Mouse (Mus musculus) inflammation-experienced regulatory T-cells, adult 6 months (primary cell): Measurements from ENCODE around the gene Ecd. TPM values are rescaled to one million over a fixed set of nuclear protein-coding genes. Genes with fewer than 3 reads are reported as not detected.

ENCODE experiments used
- ATAC-seq: one replicate; pipeline ENCODE4 v1.8.0; 2017
- polyA plus RNA-seq, 3 experiments: library from polyadenylated mRNA; unstranded; fragments of 100-300 nt; shearing (Covaris generic); gene quantifications; one replicate each; pipeline ENCODE4 v1.2.1; 2017

Ecd gene
- polyA plus RNA-seq = 10 to 100 TPM; 58.1 to 73.3 (median 63.9) TPM

GRCm38 (mm10) chr14:20347991-20348541 is at the start of gene Ecd, which contains the start of gene Fam149b:
Ecd (minus strand) TSS chr14:20348121.
Fam149b (plus strand) TSS chr14:20348162.
- ATAC-seq = peak; percentile 96

DNA sequence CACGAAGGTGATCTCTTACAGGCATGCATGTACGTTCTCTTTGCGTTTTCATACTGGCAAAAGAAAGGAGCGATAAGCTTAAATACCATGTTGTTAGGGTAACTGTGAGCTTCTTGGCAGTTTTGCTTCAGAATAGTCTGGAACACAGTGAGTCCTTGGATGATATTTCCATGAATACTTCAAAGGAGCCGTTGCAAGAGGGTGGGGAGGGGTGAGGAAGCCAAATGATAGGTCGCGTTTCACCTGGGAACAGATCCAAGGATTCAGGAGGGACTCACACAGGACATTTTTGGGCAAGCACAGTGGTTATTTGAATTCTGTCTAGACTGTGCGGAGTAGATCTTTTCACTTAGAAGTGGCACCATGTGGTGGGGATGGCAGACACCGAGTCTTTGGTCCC is 49.3 kb upstream of the Ecd start:
- ATAC-seq = no peak

DNA sequence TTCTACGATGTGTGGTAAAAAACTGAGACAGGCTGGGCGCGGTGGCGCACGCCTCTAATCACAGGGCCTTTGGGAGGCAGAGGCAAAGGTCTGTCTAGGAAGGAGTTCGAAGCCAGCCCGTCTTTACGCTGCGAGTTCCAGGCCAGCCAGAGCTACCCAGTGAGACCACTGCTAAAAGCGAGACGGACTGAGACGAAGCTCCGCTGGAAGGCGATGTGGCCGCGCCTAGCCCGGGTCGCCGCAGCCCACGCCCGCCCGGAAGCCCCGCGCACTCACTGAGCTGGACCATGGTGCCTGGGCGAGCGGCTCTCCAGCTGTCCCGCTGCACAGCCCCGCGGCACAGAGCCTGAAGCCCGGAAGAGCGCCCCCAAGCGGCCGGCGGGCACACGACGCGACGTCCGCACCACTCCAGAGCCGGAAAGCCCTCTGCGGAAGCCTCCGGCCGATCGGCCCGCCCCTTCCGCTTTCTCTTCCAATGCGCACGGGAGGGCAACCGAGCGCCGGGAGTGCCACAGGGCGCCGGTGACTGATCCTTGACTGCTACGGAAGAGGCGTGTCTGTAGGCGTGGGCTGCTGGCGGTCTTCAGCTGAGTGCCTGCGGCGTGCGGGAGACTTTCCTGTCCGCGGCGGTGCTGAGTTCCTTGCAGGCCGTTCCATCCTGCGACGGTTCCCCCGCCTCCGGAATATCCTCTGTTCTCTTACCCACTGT is 45.4 kb upstream of the Ecd start, which contains the start of gene Mrps16:
TSS of gene Mrps16 (minus strand) at position 430 of the 709 bp plus-strand sequence.
- ATAC-seq = peak; percentile 93

DNA sequence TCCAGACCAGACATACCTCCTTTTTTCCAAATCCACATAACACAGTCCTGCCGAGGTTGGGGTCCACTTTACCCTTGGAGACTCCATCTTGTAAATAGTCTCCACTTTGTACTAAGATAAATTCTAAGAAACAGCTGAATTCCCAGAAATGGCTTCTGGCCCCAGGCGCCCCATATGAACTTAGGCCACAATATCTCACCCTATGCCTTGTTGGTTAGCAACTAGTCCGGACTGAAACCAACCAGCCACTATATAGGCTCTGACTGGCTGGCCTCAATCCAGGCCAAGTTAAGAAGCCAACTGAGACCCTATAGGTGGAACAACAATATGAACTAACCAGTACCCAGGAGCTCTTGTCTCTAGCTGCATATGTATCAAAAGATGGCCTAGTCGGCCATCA is 44.4 kb upstream of the Ecd start:
- no peak for ATAC-seq

- no peak for ATAC-seq
Observed at GRCm38 (mm10) chr14:20389446-20390079, 41.6 kb upstream of the Ecd start.

GRCm38 (mm10) chr14:20388441-20389129 is 40.7 kb upstream of the Ecd start, which contains the start of gene Dnajc9:
Dnajc9 (minus strand) TSS chr14:20388910.
- ATAC-seq = peak; percentile 75

GRCm38 (mm10) chr14:20379753-20380430 is 32.0 kb upstream of the Ecd start:
- peak; percentile 20 for ATAC-seq

- ATAC-seq = no peak
Observed at GRCm38 (mm10) chr14:20379087-20379640, 31.2 kb upstream of the Ecd start.

DNA sequence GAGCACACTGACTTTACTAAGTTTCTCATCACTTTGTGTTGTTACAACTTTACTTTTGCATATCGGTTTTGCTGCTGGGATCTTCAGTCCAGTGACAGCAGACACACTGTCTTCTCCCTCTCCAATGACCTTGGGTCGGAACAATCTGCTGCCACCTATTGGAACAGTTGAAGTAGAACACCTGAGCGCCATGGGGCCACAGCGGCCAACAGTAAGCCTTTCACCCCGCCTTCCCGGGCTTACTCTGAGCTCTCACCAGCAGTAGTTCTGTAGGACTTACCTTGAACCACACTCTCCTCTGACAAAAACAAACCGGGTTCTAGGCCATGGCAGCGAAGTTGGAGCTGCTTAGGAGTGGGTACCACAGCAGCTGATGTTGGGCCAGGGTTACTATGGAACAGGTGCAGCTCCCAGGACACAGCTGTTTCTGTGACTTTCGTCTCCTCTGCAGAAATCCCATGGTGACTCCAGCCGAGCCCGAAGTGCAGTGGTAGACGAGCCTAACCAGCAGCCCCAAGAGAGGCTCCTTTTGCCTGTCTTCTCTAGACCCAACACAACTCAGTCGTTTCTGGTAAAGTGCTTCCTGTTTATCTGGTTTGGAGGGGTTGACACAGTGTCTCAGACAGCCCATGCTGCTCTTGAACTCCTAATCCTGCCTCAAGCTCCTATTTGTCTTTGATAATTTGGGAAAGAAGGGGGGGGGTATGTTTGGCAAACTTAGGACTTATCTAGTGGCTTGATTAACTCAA is 30.6 kb upstream of the Ecd start:
- ATAC-seq = peak; percentile 83

DNA sequence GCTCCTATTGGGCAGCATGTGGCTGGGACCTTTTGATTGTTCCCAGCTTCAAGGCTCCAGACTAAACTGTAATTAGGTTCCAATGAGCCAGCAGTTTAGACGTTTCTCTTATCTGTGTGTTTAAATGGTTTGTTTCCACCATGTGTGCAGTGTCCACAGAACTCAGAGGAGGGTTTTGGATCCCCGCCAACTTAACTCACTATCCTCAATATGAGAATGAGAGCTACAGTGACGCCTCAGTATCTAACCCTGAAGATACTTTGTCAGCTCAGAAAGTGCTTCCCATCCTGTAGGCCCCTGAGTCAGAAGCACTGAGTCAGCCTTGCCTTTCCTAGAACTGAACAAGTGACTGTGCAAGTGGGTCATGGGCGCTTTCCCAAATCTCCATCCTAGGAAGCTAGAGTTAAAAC is 29.2 kb upstream of the Ecd start:
- no peak for ATAC-seq

GRCm38 (mm10) chr14:20371854-20372253 is 23.9 kb upstream of the Ecd start:
- no peak for ATAC-seq

- ATAC-seq = no peak
Observed at GRCm38 (mm10) chr14:20370798-20371197, 22.9 kb upstream of the Ecd start.

DNA sequence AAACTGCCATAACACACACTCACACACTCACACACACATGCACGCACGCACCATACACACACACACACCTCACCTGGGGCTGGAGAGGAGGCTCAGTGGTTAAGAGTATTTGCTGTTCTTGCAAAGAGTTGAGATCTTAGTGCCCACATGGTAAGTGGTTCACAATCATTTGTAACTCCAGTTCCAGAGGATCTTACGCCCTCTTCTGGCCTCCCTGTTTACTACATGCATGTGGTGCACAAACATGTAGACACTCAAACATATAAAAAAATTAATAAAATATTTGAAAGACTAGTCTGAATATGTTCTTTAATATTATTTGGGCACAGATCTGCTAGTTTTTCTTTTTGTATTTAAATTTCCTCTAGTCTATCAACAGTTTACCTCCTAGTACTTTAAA is 20.4 kb upstream of the Ecd start:
- no peak for ATAC-seq

DNA sequence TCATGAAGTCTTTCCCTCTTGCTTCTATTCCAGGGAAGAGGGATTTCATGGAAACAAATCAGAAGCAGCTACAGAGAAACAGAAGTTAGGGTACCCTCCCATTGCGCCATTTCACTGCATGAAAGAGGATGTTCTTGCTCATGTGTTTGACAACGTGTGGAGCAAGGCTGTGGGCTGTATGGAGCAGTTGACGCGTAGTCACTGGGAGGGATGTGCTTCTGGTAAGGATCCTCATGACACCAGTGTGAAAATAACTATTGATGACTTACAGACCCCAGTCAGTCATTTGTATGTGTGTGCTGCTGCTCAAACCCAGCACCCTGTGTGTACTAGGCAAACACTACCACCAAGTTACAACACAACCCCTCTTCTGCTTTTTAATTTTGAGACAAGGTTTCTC is 15.3 kb upstream of the Ecd start:
- no peak for ATAC-seq

DNA sequence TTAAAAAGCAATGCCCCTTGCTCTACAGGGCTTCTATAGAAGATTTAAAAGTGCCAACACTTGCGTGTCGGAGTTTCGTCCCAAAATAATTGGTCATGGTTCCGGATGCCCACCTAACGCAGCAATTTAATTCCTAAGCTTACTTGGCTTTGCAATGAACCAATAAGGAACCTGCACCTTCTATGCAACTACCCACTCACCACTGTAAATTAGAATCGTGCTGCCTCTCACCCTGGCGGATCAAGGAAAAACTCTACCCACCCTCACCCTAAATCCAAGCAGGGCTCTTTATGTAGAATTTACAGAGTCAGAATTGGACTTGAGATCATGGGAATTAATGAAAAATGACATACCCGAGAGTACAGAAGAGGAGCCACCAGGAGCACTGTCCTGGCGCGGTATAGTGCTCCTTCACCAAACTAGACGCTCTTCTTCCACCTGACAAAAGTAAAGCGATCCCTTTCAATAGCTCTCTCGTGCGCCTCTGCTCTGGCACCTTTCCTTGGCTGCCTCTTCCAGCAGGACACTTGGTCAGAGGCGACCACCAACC is 405 bp downstream of the Ecd start:
- peak; percentile 60 for ATAC-seq

DNA sequence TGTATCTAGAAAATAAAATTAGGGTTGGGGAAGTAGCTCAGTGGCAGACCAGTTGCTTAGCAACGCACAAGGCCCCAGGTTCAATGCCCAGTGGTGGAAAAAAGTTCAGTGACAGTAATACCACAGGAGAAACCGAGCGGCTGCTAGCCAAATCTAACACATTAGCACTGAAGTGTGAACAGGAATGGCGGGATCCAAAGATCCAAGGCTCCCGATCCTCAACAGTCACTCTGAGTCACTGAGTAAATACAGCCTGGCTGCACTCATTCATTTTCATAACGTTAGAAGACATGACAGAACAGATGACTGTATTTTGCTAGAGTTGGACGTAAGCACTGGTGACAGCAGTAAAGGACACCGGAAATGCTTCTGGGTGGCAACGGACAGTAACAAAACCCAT is 2.0 kb downstream of the Ecd start:
- ATAC-seq = no peak

DNA sequence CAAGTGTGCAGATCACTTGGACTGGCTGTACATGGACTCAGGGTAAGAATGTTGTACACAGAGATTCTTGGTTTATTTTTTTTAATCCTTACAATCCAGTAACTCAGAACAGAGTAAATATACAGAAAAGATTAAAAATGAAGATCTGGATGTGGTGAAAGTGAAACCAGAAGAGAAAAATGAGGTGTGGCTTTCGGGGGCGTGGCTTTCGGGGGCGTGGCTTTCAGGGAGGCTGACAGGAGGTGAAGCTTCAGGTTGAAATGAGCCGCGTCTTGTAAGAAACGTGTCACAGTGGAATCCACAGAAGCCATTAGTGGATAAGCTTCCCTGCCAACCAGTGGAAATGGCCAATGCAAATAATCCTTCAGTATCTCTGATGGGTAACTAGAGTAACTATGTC is 7.1 kb downstream of the Ecd start:
- ATAC-seq = peak; percentile 79

GRCm38 (mm10) chr14:20340149-20340548 is 7.8 kb downstream of the Ecd start:
- ATAC-seq = peak; percentile 60

GRCm38 (mm10) chr14:20339415-20339814 is 8.5 kb downstream of the Ecd start:
- no peak for ATAC-seq

DNA sequence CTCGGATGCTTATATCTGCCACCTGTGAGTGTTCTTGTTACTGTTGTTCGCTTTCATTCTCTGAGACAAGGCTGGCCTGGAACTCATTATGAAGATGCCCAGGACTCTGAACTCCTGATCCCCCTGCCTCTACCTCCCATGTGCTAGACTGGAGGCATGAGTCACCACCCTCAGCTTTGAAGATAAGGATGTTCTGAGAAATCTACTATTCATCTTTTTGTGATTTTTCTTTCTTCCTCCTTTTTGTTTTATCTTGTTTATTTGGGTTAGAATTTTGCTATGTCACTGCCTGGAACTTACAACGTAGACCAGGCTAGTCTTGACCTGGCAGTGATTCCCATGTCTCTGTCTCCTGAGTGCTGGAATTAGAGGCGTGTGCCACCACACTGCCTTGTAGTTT is 16.6 kb downstream of the Ecd start:
- ATAC-seq = no peak

DNA sequence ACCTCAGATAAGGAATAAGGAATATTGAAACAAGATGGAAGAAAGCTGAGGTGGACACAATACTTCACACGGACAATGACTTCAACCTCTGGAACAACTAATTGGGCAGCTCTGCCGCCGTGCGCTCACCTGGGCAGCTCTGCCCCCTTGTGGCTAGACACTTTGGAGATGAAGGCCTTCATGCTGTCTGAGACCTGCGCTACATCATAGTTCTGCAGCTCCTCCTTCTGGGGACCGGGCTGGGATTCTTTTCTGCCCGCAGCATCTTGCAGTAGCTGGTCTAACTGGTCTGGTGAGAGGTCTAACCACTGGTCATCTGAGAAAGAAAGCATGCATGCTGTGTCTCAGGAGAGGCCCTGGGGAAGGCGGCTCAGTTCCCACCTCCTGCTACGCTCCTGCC is 19.4 kb downstream of the Ecd start:
- no peak for ATAC-seq
